Comparison of ENCODE assay signal across 25 mouse cellular contexts in the genomic region with DNA sequence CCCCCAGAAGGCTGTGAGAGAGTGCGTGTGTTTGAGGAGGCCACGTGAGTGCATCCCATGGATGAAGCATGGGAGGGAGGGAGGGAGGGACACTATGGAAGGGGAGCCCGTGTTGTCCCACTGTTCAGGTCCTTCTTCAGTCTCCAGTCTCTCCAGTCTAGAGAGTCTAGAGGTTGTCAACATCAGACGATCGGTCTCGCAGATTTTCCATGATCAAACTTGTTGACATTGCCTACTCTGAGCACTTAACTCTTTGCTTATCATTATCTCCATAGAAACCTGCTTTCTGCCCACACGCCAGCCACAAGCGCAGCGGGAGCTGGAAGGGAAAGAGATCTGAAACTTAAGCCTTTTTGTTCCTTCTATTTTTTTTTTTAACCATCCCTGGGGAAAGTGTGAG. TPM values are rescaled to one million over a fixed set of nuclear protein-coding genes. Genes with fewer than 3 reads are reported as not detected.
DNase-seq lines count a peak whose midpoint lies in the region; ATAC-seq and TF ChIP-seq lines count a peak whose summit lies in the region.
"Had no signal": no experiment of that assay in that cellular context is flagged by ENCODE, and none has a peak within 500 bp of the region (broad histone marks: within the 10 kb centered on the region; RNA-seq: fewer than 3 reads in every experiment).

No protein-coding gene starts in this region.

- no peak for TF ChIP-seq POLR2A in embryonic fibroblast, embryonic 13.5 days (IDR thresholded peaks at IDR 0.05; ENCODE audit: low read depth, low read length)

- H3K36me3 ChIP-seq in heart, embryonic 10.5 days, result peaks cover 44% of the 10 kb centered on the region
- H3K36me3 ChIP-seq in lung, embryonic 14.5 days (ENCODE audit: insufficient read depth), result peaks cover 63% of the 10 kb centered on the region

- intact Hi-C loops in heart, postnatal 14 days (cut with DNase I), result no loop called here

- no peak overlapping the region for H3K4me2 ChIP-seq in lung, embryonic 14.5 days
- H3K4me2 ChIP-seq: hindbrain, embryonic 12.5 days; liver, embryonic 11.5 days; neural tube, embryonic 13.5 days had no signal

- DNase-seq in heart, embryonic 10.5 days (ENCODE audit: low spot score), result no peak
- no peak for DNase-seq in heart, postnatal 14 days
- DNase-seq in lung, embryonic 14.5 days, result peak; percentile 23
- DNase-seq in lung, postnatal 10 days, result no peak
- no peak for DNase-seq in urinary bladder, postnatal 10 days (ENCODE audit: low spot score)
- no peak for DNase-seq in thymus, postnatal 14 days
- DNase-seq: adrenal gland, postnatal 10 days; cerebellum, adult 8-10 months; gastrocnemius, postnatal 25 days; heart, adult 2 months; heart, postnatal 10 days; kidney, adult 8-10 months; kidney, postnatal 10 days; liver, postnatal 0 days; lung, postnatal 14 days; midbrain, embryonic 14.5 days; right cerebral cortex, adult 18-20 months; right cerebral cortex, postnatal 4 days; thymus, postnatal 36 days had no signal

- WGBS in heart, embryonic 10.5 days, result 45% methylated on average over 9 of the region's 9 CpGs
- 59% methylated on average over 9 of the region's 9 CpGs for WGBS in lung, embryonic 14.5 days

- H3K4me1 ChIP-seq in heart, embryonic 10.5 days, result peaks cover 10% of the 10 kb centered on the region
- no peaks in the 10 kb centered on the region for H3K4me1 ChIP-seq in lung, embryonic 14.5 days (ENCODE audit: insufficient read depth)
- no peaks in the 10 kb centered on the region for H3K4me1 ChIP-seq in embryonic fibroblast, embryonic 13.5 days (ENCODE audit: control insufficient read depth, insufficient read depth, low read length)
- H3K4me1 ChIP-seq: hindbrain, embryonic 12.5 days; neural tube, embryonic 13.5 days had no signal

- H3K27me3 ChIP-seq in heart, embryonic 10.5 days (ENCODE audit: insufficient read depth, poor library complexity, severe bottlenecking), result no peaks in the 10 kb centered on the region
- H3K27me3 ChIP-seq in lung, embryonic 14.5 days (ENCODE audit: insufficient read depth, low read length), result no peaks in the 10 kb centered on the region
- H3K27me3 ChIP-seq: hindbrain, embryonic 12.5 days; neural tube, embryonic 13.5 days had no signal

- H3K9ac ChIP-seq in lung, embryonic 14.5 days, result no peak overlapping the region
- H3K9ac ChIP-seq: hindbrain, embryonic 12.5 days; liver, postnatal 0 days; neural tube, embryonic 13.5 days had no signal

- TF ChIP-seq CTCF in lung, embryonic 14.5 days (IDR thresholded peaks at IDR 0.05; ENCODE audit: low read depth), result no peak
- no peak for TF ChIP-seq CTCF in embryonic fibroblast, embryonic 13.5 days (IDR thresholded peaks at IDR 0.05; ENCODE audit: borderline replicate concordance, insufficient read depth, low read length)

- H3K27ac ChIP-seq in heart, embryonic 10.5 days, result 0 out of 2 replicates have a peak overlapping the region, but pooled peaks have one; percentile 42
- H3K27ac ChIP-seq in lung, embryonic 14.5 days (ENCODE audit: low read depth), result no peak overlapping the region
- H3K27ac ChIP-seq in embryonic fibroblast, embryonic 13.5 days (ENCODE audit: insufficient read depth, low read length), result peak overlapping the region; percentile 27; the same call in 1 of the 2 replicates
- H3K27ac ChIP-seq: heart, adult 2 months; hindbrain, embryonic 12.5 days; neural tube, embryonic 13.5 days had no signal

- no peaks in the 10 kb centered on the region for H3K9me3 ChIP-seq in heart, embryonic 10.5 days
- no peaks in the 10 kb centered on the region for H3K9me3 ChIP-seq in lung, embryonic 14.5 days (ENCODE audit: low read depth, low read length)
- H3K9me3 ChIP-seq: hindbrain, embryonic 12.5 days; megakaryocyte, embryonic 14.5 days; neural tube, embryonic 13.5 days had no signal

- H3K4me3 ChIP-seq in heart, embryonic 10.5 days, result no peak overlapping the region
- no peak overlapping the region for H3K4me3 ChIP-seq in lung, embryonic 14.5 days (ENCODE audit: low read depth, low read length)
- H3K4me3 ChIP-seq in embryonic fibroblast, embryonic 13.5 days (ENCODE audit: insufficient read depth, low read length), result no peak overlapping the region
- H3K4me3 ChIP-seq: heart, adult 2 months; hindbrain, embryonic 12.5 days; megakaryocyte, embryonic 14.5 days; neural tube, embryonic 13.5 days had no signal

- ATAC-seq in lung, embryonic 14.5 days (ENCODE audit: insufficient read depth), result no peak
- ATAC-seq: forebrain, embryonic 14.5 days; liver, postnatal 0 days had no signal

RNA-seq across cellular contexts. Expression of gene Slc35b1, which starts 5.6 kb away (rescaled TPM):
- 103 and 119 TPM in 2 replicates for polyA plus RNA-seq in heart, embryonic 10.5 days (2016; fragmentation: Nextera tagmentation; extraction: Ambion mirVana)
- total RNA-seq in heart, postnatal 14 days (2021), result 10 to 100 TPM; 35.2 to 42.4 TPM
- polyA plus RNA-seq in lung, embryonic 14.5 days (2014; fragmentation: Nextera tagmentation; extraction: Ambion mirVana), result 104 and 112 TPM in 2 replicates
- polyA plus RNA-seq in embryonic fibroblast, embryonic 13.5 days (2011; ENCODE audit: insufficient read length, low read depth, missing spikeins), result 90.7 and 97.2 TPM in 2 replicates

RNA-seq across cellular contexts. Expression of gene Spop, which starts 35.0 kb away (rescaled TPM):
- polyA plus RNA-seq in heart, embryonic 10.5 days (2016; fragmentation: Nextera tagmentation; extraction: Ambion mirVana), result 103 TPM in 2 replicates
- total RNA-seq in heart, postnatal 14 days (2021), result 100 to 1,000 TPM; 169 to 171 TPM
- 112 and 114 TPM in 2 replicates for polyA plus RNA-seq in lung, embryonic 14.5 days (2014; fragmentation: Nextera tagmentation; extraction: Ambion mirVana)
- polyA plus RNA-seq in embryonic fibroblast, embryonic 13.5 days (2011; ENCODE audit: insufficient read length, low read depth, missing spikeins), result 122 and 155 TPM in 2 replicates

RNA-seq across cellular contexts. Expression of gene Fam117a, which starts 42.1 kb away (rescaled TPM):
- polyA plus RNA-seq in heart, embryonic 10.5 days (2016; fragmentation: Nextera tagmentation; extraction: Ambion mirVana), result 8.2 and 10.7 TPM in 2 replicates
- 10 to 100 TPM; 11.3 to 14.0 TPM for total RNA-seq in heart, postnatal 14 days (2021)
- polyA plus RNA-seq in lung, embryonic 14.5 days (2014; fragmentation: Nextera tagmentation; extraction: Ambion mirVana), result 12.9 and 14.6 TPM in 2 replicates
- 7.0 and 8.4 TPM in 2 replicates for polyA plus RNA-seq in embryonic fibroblast, embryonic 13.5 days (2011; ENCODE audit: insufficient read length, low read depth, missing spikeins)
